Mouse (Mus musculus): ENCODE data around the gene Tspyl3. TPM values are rescaled to one million over a fixed set of nuclear protein-coding genes. Genes with fewer than 3 reads are reported as not detected.

Gene Tspyl3
- total RNA-seq, 2 experiments from 2014 or later = 2.1 to 2.2 TPM

DNA sequence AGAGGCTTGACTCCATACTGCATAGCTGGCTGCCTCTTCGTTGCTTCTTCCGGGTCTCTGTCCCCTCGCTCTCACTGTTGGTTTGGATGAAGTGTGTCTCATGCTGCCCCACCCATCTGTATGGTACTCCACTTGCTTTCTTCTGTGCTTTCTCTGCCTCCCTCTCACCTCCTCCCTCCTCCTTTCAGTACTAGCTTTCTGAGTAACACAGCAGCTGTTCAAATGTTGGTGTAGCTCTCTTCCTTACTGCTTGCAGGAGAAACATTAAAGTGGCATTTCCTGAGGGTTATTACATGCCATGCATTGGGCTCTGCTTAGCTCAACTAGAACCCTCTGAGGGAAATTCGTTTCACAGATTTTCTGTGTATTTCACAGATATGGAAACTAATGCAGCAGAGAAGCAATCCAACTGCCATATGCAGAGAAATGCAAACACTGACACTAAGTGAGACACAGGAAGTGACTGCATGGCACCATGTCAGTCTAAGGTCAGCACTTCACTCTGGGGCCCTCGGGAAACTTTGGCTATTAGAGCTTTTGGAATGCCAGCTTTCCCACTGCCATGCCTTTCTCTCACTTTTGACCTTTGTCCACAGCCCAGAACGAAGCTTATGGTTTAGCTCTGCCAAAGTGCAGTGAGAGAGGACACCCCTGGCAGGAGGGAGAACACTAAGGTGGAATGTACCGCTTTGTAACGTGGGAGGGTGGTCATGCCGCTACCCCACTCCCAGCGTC is 45.9 kb downstream of the Tspyl3 start:
- no peak for DNase-seq
- intact Hi-C loops (cut with DNase I) = no loop called here

GRCm38 (mm10) chr2:153177188-153177587 is 48.1 kb downstream of the Tspyl3 start:
- intact Hi-C loops (cut with DNase I) = no loop called here

DNA sequence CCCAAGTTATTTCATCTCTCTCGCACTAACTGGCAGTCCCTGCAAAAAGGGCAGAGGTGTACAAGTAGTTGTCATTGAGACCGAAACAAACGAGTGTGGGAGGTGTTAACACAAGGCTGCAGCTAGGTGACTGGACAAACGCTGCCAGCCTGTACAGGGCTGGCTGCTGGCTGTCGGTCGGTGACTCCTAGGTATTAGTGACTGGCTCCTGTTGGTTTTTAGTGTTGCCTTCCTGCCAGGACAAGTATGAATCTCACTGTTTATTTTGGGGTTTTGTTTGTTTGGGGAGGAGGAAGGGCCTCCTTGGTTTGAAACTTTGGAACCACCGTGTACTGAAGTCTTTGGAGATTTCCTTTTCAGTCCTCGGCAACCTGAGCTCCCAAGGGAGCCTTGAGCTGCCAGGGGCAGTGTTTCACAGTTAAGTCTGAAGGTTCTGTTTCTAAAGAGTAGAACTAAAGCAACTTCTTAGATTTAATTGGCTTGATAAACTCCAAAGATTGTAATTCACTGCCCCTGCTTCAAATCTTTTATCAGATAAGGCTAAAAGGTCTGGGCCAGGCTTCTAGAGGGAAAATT is 49.2 kb downstream of the Tspyl3 start:
- intact Hi-C loops (cut with DNase I) = no loop called here
- DNase-seq = no peak

More at GRCm38 (mm10) chr2:153177188-153177587, 48.1 kb downstream of the Tspyl3 start:
- DNase-seq = no peak

Other genes starting within 250 kb of the Tspyl3 start
- gene Pdrg1, start 210.0 kb downstream of the Tspyl3 start, total RNA-seq (2021) = 10 to 100 TPM; 91.1 to 98.4 TPM
- gene Xkr7, start 193.6 kb downstream of the Tspyl3 start, total RNA-seq (2021) = not detected
- 10 to 100 TPM; 23.1 to 25.4 TPM for gene Ccm2l, start 159.5 kb downstream of the Tspyl3 start, total RNA-seq (2021)
- gene Hck, start 117.0 kb downstream of the Tspyl3 start, total RNA-seq (2021) = 1 to 10 TPM in 1 of 2 experiments, under 1 TPM in 1; 0.73 to 1.1 TPM
- gene Tm9sf4, start 64.1 kb downstream of the Tspyl3 start, total RNA-seq (2021) = 10 to 100 TPM; 51.4 to 57.0 TPM
- gene Plagl2, start 16.0 kb upstream of the Tspyl3 start, total RNA-seq (2021) = 1 to 10 TPM; 5.4 to 6.0 TPM
- gene Pofut1, start 16.1 kb upstream of the Tspyl3 start, total RNA-seq (2021) = 10 to 100 TPM; 15.8 to 16.7 TPM
- 10 to 100 TPM in 1 of 2 experiments, 1 to 10 TPM in 1; 9.7 to 10.1 TPM for gene Kif3b, start 66.0 kb upstream of the Tspyl3 start, total RNA-seq (2021)
- 10 to 100 TPM; 22.1 to 22.6 TPM for gene Asxl1, start 120.4 kb upstream of the Tspyl3 start, total RNA-seq (2021)